Mouse (Mus musculus) Patski (cell line): ENCODE measurements around the gene Hnmt. TPM values are rescaled to one million over a fixed set of nuclear protein-coding genes. Genes with fewer than 3 reads are reported as not detected.
"Not testable (repeated sequence)": the region's sequence is repeated elsewhere in the genome, so short reads cannot be mapped to it uniquely, and the experiment has no call there.

Source experiments
- ATAC-seq: fragments of 100-300 bp; one replicate; pipeline ENCODE4 v1.8.0; 2021
- CTCF ChIA-PET: fragments of 350-600 bp; sonication (Branson Sonifier 250); formaldehyde crosslinking; loops from one replicate; lab custom pipeline; 2022; ENCODE audit warnings: inconsistent platforms; lab: Charles Lee
- POLR2A ChIA-PET: fragments of 350-600 bp; sonication (Branson Sonifier 250); formaldehyde crosslinking; loops from one replicate; lab custom pipeline; 2022; ENCODE audit warnings: antibody characterized with exemption, inconsistent platforms; lab: Charles Lee
- DNase-seq: peaks from one replicate; pipeline ENCODE4 v3.0.0-alpha.2; 2011; ENCODE audit warnings: low read depth, low spot score
- H3K27me3 ChIP-seq: fragments of 371-371 bp; one replicate; pipeline ENCODE4 v1.5.1; 2021
- CTCF ChIP-seq: fragments of 100-300 bp; IDR thresholded peaks from one replicate; pipeline ENCODE4 v1.5.1; 2021
- in situ Hi-C: fragments of 300-500 bp; cut with MboI; formaldehyde crosslinking; loops from 3 replicates; pipeline ENCODE4 v1.11.1; 2018; ENCODE audit warnings: low pct_unique_long_range_greater_than_20kb, mixed read lengths
- polyA plus RNA-seq: library from polyadenylated mRNA; unstranded; gene quantifications from one replicate; pipeline ENCODE4 v1.2.3, GENCODE M21; 2021

Hnmt gene
- polyA plus RNA-seq, result 0.47 TPM

DNA sequence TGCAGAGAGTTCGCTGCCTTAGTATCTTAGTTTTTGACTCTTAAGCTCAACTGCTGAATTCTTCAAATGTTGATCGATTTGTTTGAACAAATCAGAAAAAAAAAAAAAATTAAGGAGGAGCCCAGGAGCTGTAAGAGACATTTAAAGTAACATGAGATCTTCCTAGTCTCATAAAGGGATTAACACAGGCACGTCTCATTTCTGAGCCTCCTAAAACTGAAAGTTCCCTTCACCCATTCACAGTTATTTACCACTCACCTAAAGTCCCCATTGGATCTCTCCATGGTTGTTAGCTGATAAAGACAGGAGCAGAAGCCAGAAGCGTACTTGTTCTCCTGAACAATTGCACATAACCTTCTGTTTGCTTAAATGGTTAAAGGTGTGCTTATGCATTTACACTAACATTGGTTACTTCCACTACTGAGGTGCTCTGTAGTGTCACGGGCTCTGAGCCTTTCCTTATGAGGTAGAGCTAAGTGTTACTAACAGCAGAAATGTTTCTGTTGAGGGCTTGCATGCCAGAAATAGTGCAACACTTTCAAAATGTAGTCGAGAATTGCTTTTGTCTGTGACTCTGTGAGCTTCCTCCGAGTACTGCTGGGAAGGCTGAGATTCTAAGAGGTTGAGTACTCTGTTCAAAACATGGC, at the start of gene Hnmt:
Gene Hnmt, minus strand, starts transcription at position 51 of the 647 bp plus-strand sequence.
- ChIA-PET CTCF (interaction anchor here (1.5 kb wide), 1 partner anchor 12 kb away, joined by 3 read pairs; no protein-coding TSS in a partner anchor), POLR2A (no interaction called here)
- no peak for TF ChIP-seq CTCF
- DNase-seq, result no peak
- no peak for ATAC-seq
- no peaks in the 10 kb centered on the region for H3K27me3 ChIP-seq
- in situ Hi-C loops, result no loop called here

- H3K27me3 ChIP-seq, result no peaks in the 10 kb centered on the region
- CTCF ChIA-PET, result no interaction called here
- ATAC-seq (no peak), DNase-seq (no peak)
- in situ Hi-C loops, result loop anchor here (25.0 kb wide), 1 partner anchor 291 kb away; no protein-coding TSS in a partner anchor
- no peak for TF ChIP-seq CTCF
- POLR2A ChIA-PET, result no interaction called here
These were observed 47.3 kb upstream of the Hnmt start, which contains the start of gene Tbpl2 for GRCm38 (mm10) chr2:24096495-24096894. Gene Tbpl2, minus strand, starts transcription at chr2:24096595.

DNA sequence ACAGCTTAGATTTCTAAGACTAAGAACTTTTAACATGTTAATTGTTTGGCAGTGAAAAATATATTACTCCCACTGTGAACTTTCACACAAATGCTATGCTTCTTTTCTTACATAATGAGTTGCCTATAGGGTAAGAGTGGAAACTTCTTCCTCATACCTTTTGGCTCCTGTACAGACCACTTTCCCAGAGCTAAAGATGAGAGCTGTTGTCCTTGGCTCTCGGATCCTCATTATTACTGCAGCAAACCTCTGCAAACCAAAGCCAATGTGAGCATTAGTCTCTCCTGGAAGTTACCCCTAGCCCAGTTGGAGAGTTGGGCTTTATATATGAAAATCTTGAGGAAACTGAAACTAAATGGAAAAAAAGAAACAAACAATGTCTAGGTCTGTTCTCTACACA, 41.7 kb upstream of the Hnmt start:
- in situ Hi-C loops, result loop anchor here (25.0 kb wide), 1 partner anchor 296 kb away; no protein-coding TSS in a partner anchor
- no peak for DNase-seq
- ChIA-PET POLR2A (no interaction called here), CTCF (no interaction called here)
- no peaks in the 10 kb centered on the region for H3K27me3 ChIP-seq
- no peak for TF ChIP-seq CTCF
- ATAC-seq, result no peak

DNA sequence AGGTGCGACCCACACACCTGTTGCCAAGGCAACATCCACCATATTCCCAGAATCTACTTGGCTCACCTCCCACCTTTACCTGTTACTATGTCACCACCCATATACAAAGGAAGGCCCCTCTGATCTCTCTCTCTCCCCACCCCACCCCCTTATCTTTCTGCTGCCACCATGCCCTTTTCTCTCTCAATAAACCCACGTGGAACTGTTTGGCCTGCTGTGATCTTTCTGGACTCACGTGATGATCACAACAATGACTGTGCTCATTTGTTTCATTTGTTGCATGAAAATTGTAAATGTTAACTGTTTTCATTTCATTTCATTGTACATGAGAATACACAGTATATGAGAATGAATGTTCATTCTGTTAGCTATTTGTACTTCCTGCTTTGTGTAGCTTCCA, 1.3 kb upstream of the Hnmt start:
- CTCF ChIA-PET, result no interaction called here
- TF ChIP-seq CTCF, result no peak
- in situ Hi-C loops, result no loop called here
- ATAC-seq (no peak), DNase-seq (no peak)
- POLR2A ChIA-PET, result no interaction called here
- no peaks in the 10 kb centered on the region for H3K27me3 ChIP-seq

- CTCF ChIA-PET, result interaction anchor here (1.3 to 1.5 kb wide), 2 partner anchors 9 to 13 kb away, joined by 3 to 4 read pairs; no protein-coding TSS in a partner anchor
- no peak for ATAC-seq
- in situ Hi-C loops, result no loop called here
These were observed 605 bp downstream of the Hnmt start for GRCm38 (mm10) chr2:24048480-24049097.

DNA sequence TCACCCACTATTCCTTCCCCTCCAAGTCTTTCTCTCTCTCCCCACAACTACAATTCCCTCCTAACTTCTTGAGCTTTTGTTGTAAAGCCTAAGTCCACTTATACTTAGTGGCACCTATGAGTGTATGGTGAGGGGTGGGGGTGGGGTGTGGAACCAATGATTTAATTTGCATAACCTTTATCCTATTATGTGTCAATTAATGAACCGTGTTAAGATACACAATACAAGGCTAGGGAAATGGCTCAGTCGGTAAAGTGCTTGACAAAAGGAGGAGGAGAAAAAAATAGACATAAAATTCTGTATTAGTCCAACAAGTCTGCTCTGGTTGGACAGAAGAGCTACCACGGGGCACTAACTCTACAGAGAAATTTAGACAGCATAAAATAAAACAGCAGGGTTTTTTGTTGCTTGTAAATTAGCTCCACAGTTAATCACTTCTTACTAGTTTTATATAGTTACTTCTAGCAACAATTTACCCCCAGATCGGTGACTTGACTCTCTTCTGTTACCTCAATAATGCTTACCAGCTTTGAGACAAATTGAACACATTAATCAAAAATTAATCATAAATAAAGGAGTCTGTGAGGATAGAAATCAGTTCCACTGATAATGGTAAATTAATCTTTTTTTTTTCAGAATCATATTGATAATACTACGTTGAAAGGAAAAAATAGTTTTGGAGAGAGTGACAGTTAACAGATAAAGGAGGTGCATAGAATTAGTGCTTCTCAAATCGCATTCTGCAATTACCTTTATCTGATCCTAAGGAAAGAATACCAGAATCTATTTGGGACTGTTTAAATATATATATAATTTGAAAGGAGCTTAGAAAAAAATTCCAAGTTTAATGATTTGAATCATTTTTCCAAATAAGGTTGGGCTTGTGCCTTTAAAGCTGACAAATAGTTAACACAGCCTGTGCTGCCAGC, 1.4 kb downstream of the Hnmt start:
- DNase-seq (no peak), ATAC-seq (no peak)
- H3K27me3 ChIP-seq, result no peaks in the 10 kb centered on the region
- no peak for TF ChIP-seq CTCF
- CTCF ChIA-PET, result interaction anchor here (1.1 to 1.3 kb wide), 2 partner anchors 8 to 10 kb away, joined by 3 to 4 read pairs; no protein-coding TSS in a partner anchor
- in situ Hi-C loops, result no loop called here
- POLR2A ChIA-PET, result no interaction called here

More at GRCm38 (mm10) chr2:24048480-24049097, 605 bp downstream of the Hnmt start:
- POLR2A ChIA-PET, result no interaction called here
- no peak for DNase-seq
- H3K27me3 ChIP-seq, result no peaks in the 10 kb centered on the region
- no peak for TF ChIP-seq CTCF

GRCm38 (mm10) chr2:24042901-24043300, 6.3 kb downstream of the Hnmt start:
- no peak for TF ChIP-seq CTCF
- no peaks in the 10 kb centered on the region for H3K27me3 ChIP-seq
- DNase-seq (no peak), ATAC-seq (no peak)
- in situ Hi-C loops, result no loop called here
- ChIA-PET CTCF (interaction anchor here (1.7 kb wide), 1 partner anchor 15 kb away, joined by 3 read pairs; no protein-coding TSS in a partner anchor), POLR2A (no interaction called here)

DNA sequence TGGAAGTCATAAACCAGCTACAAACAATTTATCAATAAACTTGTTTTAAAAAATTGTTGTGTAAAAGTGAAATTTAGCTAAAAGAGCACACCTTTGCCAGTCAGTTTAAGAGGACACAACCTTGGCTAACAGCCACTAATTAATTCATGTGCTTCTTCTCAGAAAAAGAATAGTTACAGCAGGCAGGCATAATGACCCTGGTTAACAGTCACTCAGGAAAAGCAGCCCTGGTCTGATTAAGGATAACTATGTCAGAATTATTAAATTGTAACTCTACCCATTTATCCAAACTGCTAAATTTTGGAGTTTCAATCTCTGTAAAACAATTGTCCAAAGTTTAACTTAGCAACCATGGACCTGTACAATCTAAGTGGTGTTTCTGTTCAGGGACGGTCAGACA, 8.7 kb downstream of the Hnmt start:
- ATAC-seq (no peak), DNase-seq (no peak)
- no peak for TF ChIP-seq CTCF
- ChIA-PET CTCF (no interaction called here), POLR2A (no interaction called here)
- no peaks in the 10 kb centered on the region for H3K27me3 ChIP-seq
- in situ Hi-C loops, result no loop called here

DNA sequence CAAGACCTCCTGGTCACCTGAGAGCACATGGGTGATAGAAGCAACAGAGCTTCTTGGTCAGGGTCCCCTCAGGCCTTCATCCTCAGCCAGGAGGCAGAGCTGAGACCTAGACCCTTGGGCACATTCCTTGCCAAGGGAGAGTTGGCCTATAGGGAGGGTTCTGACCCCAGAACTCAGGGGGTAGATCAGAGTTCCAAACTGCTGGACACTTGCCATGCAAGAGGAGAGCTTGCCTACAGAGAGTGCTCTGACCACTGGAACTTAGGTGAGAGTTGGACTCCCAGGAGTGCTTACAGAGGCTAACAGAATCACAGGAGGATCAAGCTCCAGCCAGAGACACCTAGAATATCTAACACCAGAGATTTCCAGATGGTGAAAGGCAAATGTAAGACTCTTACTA, 29.8 kb downstream of the Hnmt start:
- in situ Hi-C loops, DNase-seq: not testable (repeated sequence)

DNA sequence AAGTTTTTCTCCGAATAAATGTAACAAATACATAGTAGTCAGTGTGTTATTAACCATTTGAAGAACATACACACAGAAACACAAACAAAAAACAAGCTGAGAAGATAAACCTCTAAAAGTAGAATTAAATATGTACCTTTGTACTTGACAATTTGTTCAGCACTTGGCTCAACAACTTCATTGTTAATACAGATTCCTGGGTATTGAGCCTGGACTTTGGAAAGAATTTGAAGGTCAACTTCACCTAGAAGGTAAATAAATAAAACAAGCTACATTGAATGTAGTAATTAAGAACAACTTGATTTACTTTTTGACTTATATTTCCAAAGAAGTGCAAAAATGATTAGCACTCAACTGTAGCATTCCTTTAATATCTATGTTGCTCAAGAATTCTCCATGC, 30.2 kb downstream of the Hnmt start:
- DNase-seq, result no peak
- CTCF ChIA-PET, result no interaction called here

More for the DNA sequence above, 29.8 kb downstream of the Hnmt start:
- POLR2A ChIA-PET, ATAC-seq, H3K27me3 ChIP-seq, CTCF ChIA-PET: not testable (repeated sequence)

More for the DNA sequence above, 30.2 kb downstream of the Hnmt start:
- no peaks in the 10 kb centered on the region for H3K27me3 ChIP-seq
- no peak for TF ChIP-seq CTCF
- in situ Hi-C loops, result no loop called here
- POLR2A ChIA-PET, result no interaction called here
- ATAC-seq, result no peak
